In genomic region chr11:47018139-47018538, GRCm38 (mm10) we compare ENCODE assay signal across 13 mouse cellular contexts.
DNase-seq lines count a peak whose midpoint lies in the region; ATAC-seq and TF ChIP-seq lines count a peak whose summit lies in the region.
"Had no signal": no experiment of that assay in that cellular context is flagged by ENCODE, and none has a peak within 500 bp of the region (broad histone marks: within the 10 kb centered on the region; RNA-seq: fewer than 3 reads in every experiment).

No protein-coding gene starts in this region.

- H3K36me3 ChIP-seq in forebrain, embryonic 12.5 days (replicated peaks) = no peaks in the 10 kb centered on the region
- no peaks in the 10 kb centered on the region for H3K36me3 ChIP-seq in forebrain, embryonic 11.5 days (ENCODE audit: control insufficient read depth, insufficient read depth, low read length)
- H3K36me3 ChIP-seq in kidney, postnatal 0 days (ENCODE audit: insufficient read depth, low read length) = no peaks in the 10 kb centered on the region
- H3K36me3 ChIP-seq: liver, embryonic 12.5 days; neural tube, embryonic 13.5 days had no signal

- no peaks in the 10 kb centered on the region for H3K27me3 ChIP-seq in forebrain, embryonic 12.5 days
- no peaks in the 10 kb centered on the region for H3K27me3 ChIP-seq in forebrain, embryonic 11.5 days (ENCODE audit: control insufficient read depth, insufficient read depth, low read length)
- H3K27me3 ChIP-seq in kidney, postnatal 0 days (ENCODE audit: insufficient read depth, low read length) = no peaks in the 10 kb centered on the region
- H3K27me3 ChIP-seq: liver, embryonic 12.5 days; neural tube, embryonic 13.5 days had no signal

- TF ChIP-seq CTCF in brain, embryonic 14.5 days (IDR thresholded peaks at IDR 0.05; ENCODE audit: borderline replicate concordance, extremely low read depth, insufficient read depth, insufficient read length) = no peak
- no peak for TF ChIP-seq CTCF in kidney, postnatal 0 days (IDR thresholded peaks at IDR 0.05; ENCODE audit: low read depth)

- peak; percentile 67; the same call in 1 of the 2 replicates for ATAC-seq in forebrain, embryonic 12.5 days (ENCODE audit: low FRiP score)
- ATAC-seq in forebrain, embryonic 11.5 days (replicated peaks; ENCODE audit: low FRiP score) = no peak
- no peak for ATAC-seq in kidney, postnatal 0 days (replicated peaks; ENCODE audit: low FRiP score, low read depth)
- ATAC-seq: liver, embryonic 12.5 days had no signal

- DNase-seq in forebrain, embryonic 11.5 days (ENCODE audit: low spot score) = no peak
- peak; percentile 43 for DNase-seq in left cerebral cortex, postnatal 4 days
- DNase-seq in left cerebral cortex, postnatal 36 days (ENCODE audit: low spot score in 2 of 2) = no peak
- DNase-seq in brain, embryonic 14.5 days (ENCODE audit: low read depth) = peak; percentile 85
- peak; percentile 40 for DNase-seq in kidney, postnatal 0 days (ENCODE audit: low spot score)
- DNase-seq in natural killer cell, adult 2 months (ENCODE audit: low spot score in 2 of 2) = no peak
- DNase-seq in layer of hippocampus, adult 9-10 months (ENCODE audit: low spot score) = no peak
- DNase-seq: gastrocnemius, postnatal 36 days; thymus, postnatal 4 days had no signal

- H3K4me3 ChIP-seq in forebrain, embryonic 12.5 days (replicated peaks) = no peak overlapping the region
- no peak overlapping the region for H3K4me3 ChIP-seq in forebrain, embryonic 11.5 days (ENCODE audit: low read depth, low read length)
- no peak overlapping the region for H3K4me3 ChIP-seq in kidney, postnatal 0 days (replicated peaks; ENCODE audit: low read depth, low read length)
- H3K4me3 ChIP-seq: layer of hippocampus, adult 2 months; liver, embryonic 12.5 days; neural tube, embryonic 13.5 days had no signal

- no peak overlapping the region for H3K4me2 ChIP-seq in forebrain, embryonic 12.5 days
- no peak overlapping the region for H3K4me2 ChIP-seq in forebrain, embryonic 11.5 days (ENCODE audit: low read depth, low read length, severe bottlenecking)
- no peak overlapping the region for H3K4me2 ChIP-seq in kidney, postnatal 0 days (ENCODE audit: low read length)
- H3K4me2 ChIP-seq: liver, embryonic 12.5 days; neural tube, embryonic 13.5 days had no signal

- H3K27ac ChIP-seq in forebrain, embryonic 12.5 days = no peak overlapping the region
- H3K27ac ChIP-seq in forebrain, embryonic 11.5 days (ENCODE audit: low read depth, low read length) = no peak overlapping the region
- H3K27ac ChIP-seq in kidney, postnatal 0 days = no peak overlapping the region
- H3K27ac ChIP-seq: layer of hippocampus, adult 2 months; liver, embryonic 12.5 days; neural tube, embryonic 13.5 days had no signal

- no peak for TF ChIP-seq POLR2A in brain, embryonic 14.5 days (IDR thresholded peaks at IDR 0.05; ENCODE audit: borderline replicate concordance, extremely low read depth, insufficient read depth, insufficient read length, poor library complexity, severe bottlenecking)

- intact Hi-C loops in left cerebral cortex, postnatal 4 days (cut with DNase I) = no loop called here
- intact Hi-C loops in left cerebral cortex, postnatal 36 days (cut with DNase I) = no loop called here

- H3K9me3 ChIP-seq in forebrain, embryonic 12.5 days = no peaks in the 10 kb centered on the region
- H3K9me3 ChIP-seq in forebrain, embryonic 11.5 days (ENCODE audit: control insufficient read depth, low read length) = no peaks in the 10 kb centered on the region
- H3K9me3 ChIP-seq in kidney, postnatal 0 days (replicated peaks; ENCODE audit: low read length) = no peaks in the 10 kb centered on the region
- H3K9me3 ChIP-seq: liver, embryonic 12.5 days; neural tube, embryonic 13.5 days had no signal

- WGBS in forebrain, embryonic 12.5 days = 30% methylated on average over 2 of the region's 2 CpGs
- WGBS in forebrain, embryonic 11.5 days = 50% methylated on average over 2 of the region's 2 CpGs
- 47% methylated on average over 2 of the region's 2 CpGs for WGBS in kidney, postnatal 0 days

- H3K9ac ChIP-seq in forebrain, embryonic 12.5 days = no peak overlapping the region
- no peak overlapping the region for H3K9ac ChIP-seq in forebrain, embryonic 11.5 days (ENCODE audit: low read length)
- H3K9ac ChIP-seq in kidney, postnatal 0 days (ENCODE audit: low read depth, low read length) = no peak overlapping the region
- H3K9ac ChIP-seq: liver, embryonic 12.5 days; neural tube, embryonic 13.5 days had no signal

- H3K4me1 ChIP-seq in forebrain, embryonic 12.5 days = peaks cover 3% of the 10 kb centered on the region; the same call in 1 of the 2 replicates
- no peaks in the 10 kb centered on the region for H3K4me1 ChIP-seq in forebrain, embryonic 11.5 days (replicated peaks; ENCODE audit: control insufficient read depth, insufficient read depth, low read length)
- no peaks in the 10 kb centered on the region for H3K4me1 ChIP-seq in kidney, postnatal 0 days (replicated peaks; ENCODE audit: insufficient read depth, low read length)
- H3K4me1 ChIP-seq: liver, embryonic 12.5 days; neural tube, embryonic 13.5 days had no signal

Comparison
In these comparisons a context has a peak if more than half of its experiments do, and no peak if none do; other contexts are left out.
1. DNase-seq: peak in left cerebral cortex, postnatal 4 days (single experiment), brain, embryonic 14.5 days (single experiment) and kidney, postnatal 0 days (single experiment); none in forebrain, embryonic 11.5 days (single experiment), left cerebral cortex, postnatal 36 days (0 of 2), natural killer cell, adult 2 months (0 of 2) and layer of hippocampus, adult 9-10 months (single experiment).